Mouse (Mus musculus) liver, embryonic 16.5 days (tissue): ENCODE measurements around the gene Drd4. TPM values are rescaled to one million over a fixed set of nuclear protein-coding genes. Genes with fewer than 3 reads are reported as not detected.

Experiments
- ATAC-seq: fragments of 200-750 bp; cut with Nextera tagmentation; 2 replicates; pipeline ENCODE4 v1.8.0; 2017; ENCODE audit warnings: low read depth, mild to moderate bottlenecking, moderate number of reproducible peaks, moderate library complexity
- H3K27ac ChIP-seq: fragments of 300-500 bp; sonication (generic); 2 replicates; pipeline ENCODE4 v1.5.1; 2014; ENCODE audit warnings: mild to moderate bottlenecking, low read length
- H3K27me3 ChIP-seq: fragments of 300-500 bp; sonication (generic); 2 replicates; pipeline ENCODE4 v1.6.1; 2014; ENCODE audit warnings: low read depth, low read length, mixed read lengths; ENCODE audit not compliant: control insufficient read depth, insufficient read depth
- H3K36me3 ChIP-seq: fragments of 300-500 bp; sonication (generic); 2 replicates; pipeline ENCODE4 v1.6.1; 2014; ENCODE audit warnings: mild to moderate bottlenecking; ENCODE audit not compliant: control insufficient read depth, insufficient read depth
- H3K4me1 ChIP-seq: fragments of 300-500 bp; sonication (generic); 2 replicates; pipeline ENCODE4 v1.6.1; 2014; ENCODE audit warnings: low read depth, low read length, mixed read lengths; ENCODE audit not compliant: control insufficient read depth
- H3K4me2 ChIP-seq: fragments of 300-500 bp; sonication (generic); 2 replicates; pipeline ENCODE4 v1.6.1; 2014; ENCODE audit warnings: low read depth, low read length, mixed read lengths
- H3K4me3 ChIP-seq: fragments of 300-500 bp; sonication (generic); 2 replicates; pipeline ENCODE4 v1.5.1; 2014; ENCODE audit warnings: low read depth, mild to moderate bottlenecking, low read length
- H3K9ac ChIP-seq: fragments of 300-500 bp; sonication (generic); 2 replicates; pipeline ENCODE4 v1.6.1; 2014; ENCODE audit warnings: low read depth, low read length
- H3K9me3 ChIP-seq: fragments of 300-500 bp; sonication (generic); replicated peaks from 2 replicates; pipeline ENCODE4 v1.6.1; 2016; ENCODE audit warnings: low read length; ENCODE audit not compliant: control insufficient read depth
- WGBS: fragments of 180-500 bp; shearing (Covaris S2); extraction: QIAGEN DNeasy Blood & Tissue Kit; methylation state at CpG from one replicate; pipeline ENCODE4 v1.1.7; 2014; ENCODE audit not compliant: insufficient replicate concordance; 5-methylcytosine and 5-hydroxymethylcytosine counted together
- polyA plus RNA-seq: library from polyadenylated mRNA; unstranded; fragments of >200 nt; fragmentation: Nextera tagmentation; extraction: Ambion mirVana; gene quantifications from 2 replicates; pipeline ENCODE4 v1.2.1, GENCODE M21; 2015

Gene Drd4
- polyA plus RNA-seq, 1 experiment from 2014 or later = not detected

GRCm38 (mm10) chr7:141344787-141345186 lies 53.0 kb downstream of the Drd4 start:
- no peak overlapping the region for H3K27ac ChIP-seq
- ATAC-seq = no peak
- no peak overlapping the region for H3K4me3 ChIP-seq
- H3K4me2 ChIP-seq = no peak overlapping the region
- WGBS = 65% methylated on average over 5 of the region's 5 CpGs
- H3K27me3 ChIP-seq = no peaks in the 10 kb centered on the region
- no peaks in the 10 kb centered on the region for H3K36me3 ChIP-seq
- H3K4me1 ChIP-seq = peaks cover 2% of the 10 kb centered on the region; the same call in 1 of the 2 replicates
- no peaks in the 10 kb centered on the region for H3K9me3 ChIP-seq
- no peak overlapping the region for H3K9ac ChIP-seq

Other genes starting within 250 kb of the Drd4 start
- gene B4galnt4, start 230.9 kb upstream of the Drd4 start, polyA plus RNA-seq = 0.35 and 0.37 TPM in 2 replicates
- gene Pkp3, start 213.8 kb upstream of the Drd4 start, polyA plus RNA-seq = 0.69 and 1.1 TPM in 2 replicates
- gene Sigirr, start 191.4 kb upstream of the Drd4 start, polyA plus RNA-seq = 27.2 and 28.1 TPM in 2 replicates
- gene Ano9, start 174.2 kb upstream of the Drd4 start, polyA plus RNA-seq = 1.5 and 3.8 TPM in 2 replicates
- 136 and 138 TPM in 2 replicates for gene Ptdss2, start 169.6 kb upstream of the Drd4 start, polyA plus RNA-seq
- gene Rnh1, start 119.1 kb upstream of the Drd4 start, polyA plus RNA-seq = 70.1 and 71.7 TPM in 2 replicates
- gene Hras, start 98.0 kb upstream of the Drd4 start, polyA plus RNA-seq = 35.3 and 40.1 TPM in 2 replicates
- 8.3 and 9.5 TPM in 2 replicates for gene Lrrc56, start 97.8 kb upstream of the Drd4 start, polyA plus RNA-seq
- gene Lmntd2, start 77.9 kb upstream of the Drd4 start, polyA plus RNA-seq = 0.80 and 0.84 TPM in 2 replicates
- 23.9 and 26.4 TPM in 2 replicates for gene Rassf7, start 76.1 kb upstream of the Drd4 start, polyA plus RNA-seq
- gene Phrf1, start 63.2 kb upstream of the Drd4 start, polyA plus RNA-seq = 23.8 and 28.5 TPM in 2 replicates
- 7.7 and 8.2 TPM in 2 replicates for gene Irf7, start 25.5 kb upstream of the Drd4 start, polyA plus RNA-seq
- gene Cdhr5, start 15.2 kb upstream of the Drd4 start, polyA plus RNA-seq = 0.42 and 1.6 TPM in 2 replicates
- 1.4 TPM in 1 of 2 replicates, not detected in the other for gene Sct, start 12.9 kb upstream of the Drd4 start, polyA plus RNA-seq
- 11.6 and 13.6 TPM in 2 replicates for gene Deaf1, start 35.7 kb downstream of the Drd4 start, polyA plus RNA-seq
- 13.9 and 16.7 TPM in 2 replicates for gene Tmem80, start 35.7 kb downstream of the Drd4 start, polyA plus RNA-seq
- 26.0 and 34.0 TPM in 2 replicates for gene Eps8l2, start 46.9 kb downstream of the Drd4 start, polyA plus RNA-seq
- 373 and 397 TPM in 2 replicates for gene Taldo1, start 100.2 kb downstream of the Drd4 start, polyA plus RNA-seq
- gene Gatd1, start 122.1 kb downstream of the Drd4 start, polyA plus RNA-seq = 13.5 and 14.3 TPM in 2 replicates
- gene Cend1, start 137.5 kb downstream of the Drd4 start, polyA plus RNA-seq = not detected in 2 replicates
- gene Slc25a22, start 145.9 kb downstream of the Drd4 start, polyA plus RNA-seq = 18.7 and 20.7 TPM in 2 replicates
- gene Pidd1, start 152.0 kb downstream of the Drd4 start, polyA plus RNA-seq = 8.8 and 9.7 TPM in 2 replicates
- 644 and 698 TPM in 2 replicates for gene Rplp2, start 155.4 kb downstream of the Drd4 start, polyA plus RNA-seq
- gene Pnpla2, start 163.2 kb downstream of the Drd4 start, polyA plus RNA-seq = 14.9 and 15.5 TPM in 2 replicates
- 3.7 and 4.8 TPM in 2 replicates for gene Cracr2b, start 169.1 kb downstream of the Drd4 start, polyA plus RNA-seq
- 5.3 and 6.9 TPM in 2 replicates for gene Cd151, start 175.4 kb downstream of the Drd4 start, polyA plus RNA-seq
- 36.4 and 39.2 TPM in 2 replicates for gene Polr2l, start 183.1 kb downstream of the Drd4 start, polyA plus RNA-seq
- gene Tspan4, start 183.2 kb downstream of the Drd4 start, polyA plus RNA-seq = 46.1 and 47.2 TPM in 2 replicates
- 25.3 and 26.6 TPM in 2 replicates for gene Chid1, start 247.9 kb downstream of the Drd4 start, polyA plus RNA-seq